17 mouse cellular contexts compared by ENCODE assay signal in genomic region chr11:108621434-108621901, GRCm38 (mm10).
A peak's percentile ranks its signal among the peaks of the same experiment; 100 is the strongest.
DNase-seq lines count a peak whose midpoint lies in the region; ATAC-seq and TF ChIP-seq lines count a peak whose summit lies in the region.
"Had no signal": no experiment of that assay in that cellular context is flagged by ENCODE, and none has a peak within 500 bp of the region (broad histone marks: within the 10 kb centered on the region; RNA-seq: fewer than 3 reads in every experiment).

No protein-coding gene starts in this region.

- no peaks in the 10 kb centered on the region for H3K9me3 ChIP-seq in forebrain, embryonic 15.5 days
- peaks cover 5% of the 10 kb centered on the region; the same call in 1 of the 2 replicates for H3K9me3 ChIP-seq in limb, embryonic 13.5 days
- no peaks in the 10 kb centered on the region for H3K9me3 ChIP-seq in neural tube, embryonic 14.5 days (ENCODE audit: control insufficient read depth, low read length)
- 0 out of 2 replicates have a peak, but pooled peaks cover 2% of the 10 kb centered on the region for H3K9me3 ChIP-seq in heart, embryonic 12.5 days (replicated peaks)
- H3K9me3 ChIP-seq: liver, embryonic 15.5 days; neural tube, embryonic 12.5 days had no signal

- TF ChIP-seq CTCF in layer of hippocampus, adult 2 months (conservative IDR thresholded peaks at IDR 0.05) = no peak

- H3K4me1 ChIP-seq in forebrain, embryonic 15.5 days = peaks cover 16% of the 10 kb centered on the region
- 0 out of 2 replicates have a peak, but pooled peaks cover 10% of the 10 kb centered on the region for H3K4me1 ChIP-seq in limb, embryonic 13.5 days
- H3K4me1 ChIP-seq in neural tube, embryonic 14.5 days (ENCODE audit: control insufficient read depth, insufficient read depth, low read length) = no peaks in the 10 kb centered on the region
- H3K4me1 ChIP-seq in heart, embryonic 12.5 days (replicated peaks) = 0 out of 2 replicates have a peak, but pooled peaks cover 3% of the 10 kb centered on the region
- H3K4me1 ChIP-seq: liver, embryonic 15.5 days had no signal

- no peaks in the 10 kb centered on the region for H3K27me3 ChIP-seq in forebrain, embryonic 15.5 days
- H3K27me3 ChIP-seq in limb, embryonic 13.5 days = no peaks in the 10 kb centered on the region
- H3K27me3 ChIP-seq in neural tube, embryonic 14.5 days (ENCODE audit: control insufficient read depth, insufficient read depth, low read length) = no peaks in the 10 kb centered on the region
- H3K27me3 ChIP-seq in heart, embryonic 12.5 days (replicated peaks) = no peaks in the 10 kb centered on the region
- H3K27me3 ChIP-seq: liver, embryonic 15.5 days; neural tube, embryonic 12.5 days had no signal

- H3K4me2 ChIP-seq in forebrain, embryonic 15.5 days (replicated peaks) = no peak overlapping the region
- peak overlapping the region; percentile 28 for H3K4me2 ChIP-seq in limb, embryonic 13.5 days (replicated peaks)
- no peak overlapping the region for H3K4me2 ChIP-seq in neural tube, embryonic 14.5 days (ENCODE audit: low read depth, low read length)
- no peak overlapping the region for H3K4me2 ChIP-seq in heart, embryonic 12.5 days
- H3K4me2 ChIP-seq: liver, embryonic 15.5 days; neural tube, embryonic 12.5 days had no signal

- H3K27ac ChIP-seq in layer of hippocampus, adult 2 months = peak overlapping the region; percentile 28; the same call in 1 of the 2 replicates
- H3K27ac ChIP-seq in forebrain, embryonic 15.5 days (replicated peaks) = peak overlapping the region; percentile 48
- H3K27ac ChIP-seq in limb, embryonic 13.5 days = no peak overlapping the region; the same call in 1 of the 2 replicates
- peak overlapping the region; percentile 34; the same call in 1 of the 2 replicates for H3K27ac ChIP-seq in neural tube, embryonic 14.5 days (ENCODE audit: low read depth, low read length)
- no peak overlapping the region for H3K27ac ChIP-seq in heart, embryonic 12.5 days (ENCODE audit: poor library complexity, severe bottlenecking)
- H3K27ac ChIP-seq: left cerebral cortex, adult 2 months; liver, embryonic 15.5 days; neural tube, embryonic 12.5 days had no signal

- DNase-seq in layer of hippocampus, adult 2 months (ENCODE audit: low spot score in 2 of 2) = no peak
- DNase-seq in layer of hippocampus, adult 8-10 months (ENCODE audit: low spot score in 2 of 2) = no peak
- DNase-seq in right cerebral cortex, postnatal 10 days (ENCODE audit: low spot score in 2 of 2) = no peak
- DNase-seq: cerebellum, adult 2 months; heart, adult 18-20 months; heart, postnatal 14 days; kidney, adult 11 months; right cerebral cortex, postnatal 14 days; thymus, adult 18-20 months had no signal

- no peak overlapping the region for H3K9ac ChIP-seq in forebrain, embryonic 15.5 days (replicated peaks)
- H3K9ac ChIP-seq in limb, embryonic 13.5 days = no peak overlapping the region
- no peak overlapping the region for H3K9ac ChIP-seq in neural tube, embryonic 14.5 days (replicated peaks; ENCODE audit: low read depth, low read length)
- H3K9ac ChIP-seq in heart, embryonic 12.5 days = no peak overlapping the region
- H3K9ac ChIP-seq: liver, embryonic 15.5 days; neural tube, embryonic 12.5 days had no signal

- no peaks in the 10 kb centered on the region for H3K36me3 ChIP-seq in forebrain, embryonic 15.5 days
- no peaks in the 10 kb centered on the region for H3K36me3 ChIP-seq in limb, embryonic 13.5 days
- no peaks in the 10 kb centered on the region for H3K36me3 ChIP-seq in neural tube, embryonic 14.5 days (ENCODE audit: control insufficient read depth, insufficient read depth, low read length)
- no peaks in the 10 kb centered on the region for H3K36me3 ChIP-seq in heart, embryonic 12.5 days
- H3K36me3 ChIP-seq: liver, embryonic 15.5 days; neural tube, embryonic 12.5 days had no signal

- ATAC-seq in forebrain, embryonic 15.5 days (replicated peaks) = peak; percentile 32; the same call in 1 of the 2 replicates
- no peak for ATAC-seq in limb, embryonic 13.5 days (ENCODE audit: low FRiP score, low read depth)
- ATAC-seq in neural tube, embryonic 14.5 days (ENCODE audit: low read depth) = no peak
- no peak for ATAC-seq in erythroid progenitor cell, adult 5-6 weeks (replicated peaks; ENCODE audit: low FRiP score, poor library complexity, severe bottlenecking)
- no peak for ATAC-seq in heart, embryonic 12.5 days (ENCODE audit: insufficient number of reproducible peaks, low FRiP score)

- WGBS in forebrain, embryonic 15.5 days = 31% methylated on average over 9 of the region's 9 CpGs
- 14% methylated on average over 9 of the region's 9 CpGs for WGBS in limb, embryonic 13.5 days
- WGBS in neural tube, embryonic 14.5 days = 68% methylated on average over 9 of the region's 9 CpGs
- 84% methylated on average over 9 of the region's 9 CpGs for WGBS in heart, embryonic 12.5 days

- H3K4me3 ChIP-seq in layer of hippocampus, adult 2 months = peak overlapping the region; percentile 22
- no peak overlapping the region for H3K4me3 ChIP-seq in forebrain, embryonic 15.5 days
- H3K4me3 ChIP-seq in limb, embryonic 13.5 days = no peak overlapping the region
- H3K4me3 ChIP-seq in neural tube, embryonic 14.5 days (ENCODE audit: low read depth, low read length) = no peak overlapping the region
- no peak overlapping the region for H3K4me3 ChIP-seq in heart, embryonic 12.5 days
- H3K4me3 ChIP-seq: left cerebral cortex, adult 2 months; liver, embryonic 15.5 days; neural tube, embryonic 12.5 days had no signal

Comparison
In these comparisons a context has a peak if more than half of its experiments do, and no peak if none do; other contexts are left out.
1. H3K27ac ChIP-seq: peak in layer of hippocampus, adult 2 months (single experiment), forebrain, embryonic 15.5 days (single experiment) and neural tube, embryonic 14.5 days (single experiment); none in limb, embryonic 13.5 days (single experiment) and heart, embryonic 12.5 days (single experiment).